Mouse (Mus musculus) embryonic fibroblast, embryonic 13.5 days (primary cell): ENCODE data around the gene Tsc22d2.

ENCODE experiments used
- CTCF ChIP-seq: IDR thresholded peaks from 2 replicates; pipeline ENCODE4 v1.5.1; 2011; ENCODE audit warnings: mild to moderate bottlenecking, control low read depth, low read length, moderate library complexity, borderline replicate concordance; ENCODE audit not compliant: insufficient read depth
- POLR2A ChIP-seq: IDR thresholded peaks from 2 replicates; pipeline ENCODE4 v1.6.1; 2011; ENCODE audit warnings: low read depth, mild to moderate bottlenecking, control low read depth, low read length, moderate library complexity

GRCm38 (mm10) chr3:58478755-58479455, 64.4 kb downstream of the Tsc22d2 start:
- TF ChIP-seq CTCF (no peak), POLR2A (no peak)
